Mouse (Mus musculus): ENCODE data around the gene Ube2l3. TPM values are rescaled to one million over a fixed set of nuclear protein-coding genes. Genes with fewer than 3 reads are reported as not detected.

The Ube2l3 gene
- polyA plus RNA-seq, 1 experiment from 2014 or later: 346 TPM

MicroRNAs within 50 kb of the gene (microRNA counts, 519-probe panel; counts per million panel counts)
- 4,966 counts per million, percentile 92 among the panel's probes with 10 or more counts for microRNA mmu-miR-130b
- 4,643 counts per million, percentile 88 among the panel's probes with 10 or more counts for microRNA mmu-miR-301b

Small RNA genes within 50 kb of the gene (microRNA-seq; reads per million reads assigned to microRNA genes)
- gene Mir130b: 9,750 reads per million, percentile 94 among the genes with 10 or more reads in this experiment
- 300 reads per million, percentile 61 among the genes with 10 or more reads in this experiment for gene Mir301b

Other genes with a start within 250 kb of the Ube2l3 start
- 162 and 163 TPM in 2 replicates for gene Mapk1, start 219.3 kb downstream of the Ube2l3 start, polyA plus RNA-seq (2016; fragmentation: Nextera tagmentation; extraction: Ambion mirVana)
- 96.2 and 105 TPM in 2 replicates for gene Ypel1, start 133.0 kb downstream of the Ube2l3 start, polyA plus RNA-seq (2016; fragmentation: Nextera tagmentation; extraction: Ambion mirVana)
- 154 and 157 TPM in 2 replicates for gene Ppil2, start 91.4 kb downstream of the Ube2l3 start, polyA plus RNA-seq (2016; fragmentation: Nextera tagmentation; extraction: Ambion mirVana)
- gene 2610318N02Rik, start 77.5 kb downstream of the Ube2l3 start, polyA plus RNA-seq (2016; fragmentation: Nextera tagmentation; extraction: Ambion mirVana): 55.0 and 60.0 TPM in 2 replicates
- 57.6 and 67.0 TPM in 2 replicates for gene Sdf2l1, start 70.3 kb downstream of the Ube2l3 start, polyA plus RNA-seq (2016; fragmentation: Nextera tagmentation; extraction: Ambion mirVana)
- 14.0 and 17.5 TPM in 2 replicates for gene Ydjc, start 58.0 kb downstream of the Ube2l3 start, polyA plus RNA-seq (2016; fragmentation: Nextera tagmentation; extraction: Ambion mirVana)
- 0.79 and 1.6 TPM in 2 replicates for gene Ccdc116, start 55.4 kb downstream of the Ube2l3 start, polyA plus RNA-seq (2016; fragmentation: Nextera tagmentation; extraction: Ambion mirVana)
- 1.3 and 2.0 TPM in 2 replicates for gene Rimbp3, start 6.0 kb upstream of the Ube2l3 start, polyA plus RNA-seq (2016; fragmentation: Nextera tagmentation; extraction: Ambion mirVana)
- 12.3 and 13.8 TPM in 2 replicates for gene Hic2, start 30.9 kb upstream of the Ube2l3 start, polyA plus RNA-seq (2016; fragmentation: Nextera tagmentation; extraction: Ambion mirVana)
- 19.6 and 23.0 TPM in 2 replicates for gene Tmem191c, start 73.4 kb upstream of the Ube2l3 start, polyA plus RNA-seq (2016; fragmentation: Nextera tagmentation; extraction: Ambion mirVana)
- gene Serpind1, start 128.7 kb upstream of the Ube2l3 start, polyA plus RNA-seq (2016; fragmentation: Nextera tagmentation; extraction: Ambion mirVana): 0.33 and 0.43 TPM in 2 replicates
- gene Snap29, start 203.3 kb upstream of the Ube2l3 start, polyA plus RNA-seq (2016; fragmentation: Nextera tagmentation; extraction: Ambion mirVana): 19.8 and 20.4 TPM in 2 replicates
- gene Pi4ka, start 203.7 kb upstream of the Ube2l3 start, polyA plus RNA-seq (2016; fragmentation: Nextera tagmentation; extraction: Ambion mirVana): 64.8 and 72.8 TPM in 2 replicates
- 87.1 and 98.9 TPM in 2 replicates for gene Crkl, start 249.3 kb upstream of the Ube2l3 start, polyA plus RNA-seq (2016; fragmentation: Nextera tagmentation; extraction: Ambion mirVana)